Mouse (Mus musculus): ENCODE measurements around the gene Auts2. TPM values are rescaled to one million over a fixed set of nuclear protein-coding genes. Genes with fewer than 3 reads are reported as not detected.

The Auts2 gene
- polyA plus RNA-seq, 1 experiment from 2014 or later = 74.1 TPM

DNA sequence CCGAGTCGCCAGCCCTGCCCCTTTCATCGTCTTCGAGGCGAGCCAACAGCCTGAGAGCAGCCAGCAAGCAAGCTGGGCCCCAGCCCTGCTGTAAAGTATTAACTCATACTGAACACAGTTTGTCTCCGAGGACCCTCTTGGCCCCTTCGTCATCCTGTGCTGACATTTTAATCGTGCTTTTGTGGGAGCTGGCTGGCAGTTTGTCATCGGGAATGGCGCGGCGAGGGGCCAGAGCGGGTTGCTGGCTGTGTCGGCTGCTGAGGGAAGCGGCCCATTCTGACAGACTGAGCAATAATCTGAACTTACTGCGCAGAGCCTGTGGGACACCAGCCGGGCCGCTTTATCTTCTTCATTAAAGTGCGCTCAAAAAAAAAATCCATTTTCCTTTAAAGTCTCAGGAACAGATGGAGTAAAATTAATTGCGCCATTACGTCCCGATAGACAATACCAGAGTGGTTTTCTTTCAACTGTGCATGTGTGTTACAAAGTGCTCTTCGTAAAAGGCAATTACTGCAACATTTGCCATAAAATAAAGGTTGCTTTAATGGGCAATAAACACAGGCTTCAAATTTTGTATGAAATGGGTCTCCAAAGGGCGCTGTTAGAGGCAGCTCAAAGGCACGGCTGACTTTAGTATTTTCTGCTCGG is 957.3 kb downstream of the Auts2 start:
- 4% methylated on average over 26 of the region's 26 CpGs for WGBS
- Histone ChIP-seq H3K27me3 (replicated peaks) (peaks cover 28% of the 10 kb centered on the region), H3K9ac (no peak overlapping the region)

DNA sequence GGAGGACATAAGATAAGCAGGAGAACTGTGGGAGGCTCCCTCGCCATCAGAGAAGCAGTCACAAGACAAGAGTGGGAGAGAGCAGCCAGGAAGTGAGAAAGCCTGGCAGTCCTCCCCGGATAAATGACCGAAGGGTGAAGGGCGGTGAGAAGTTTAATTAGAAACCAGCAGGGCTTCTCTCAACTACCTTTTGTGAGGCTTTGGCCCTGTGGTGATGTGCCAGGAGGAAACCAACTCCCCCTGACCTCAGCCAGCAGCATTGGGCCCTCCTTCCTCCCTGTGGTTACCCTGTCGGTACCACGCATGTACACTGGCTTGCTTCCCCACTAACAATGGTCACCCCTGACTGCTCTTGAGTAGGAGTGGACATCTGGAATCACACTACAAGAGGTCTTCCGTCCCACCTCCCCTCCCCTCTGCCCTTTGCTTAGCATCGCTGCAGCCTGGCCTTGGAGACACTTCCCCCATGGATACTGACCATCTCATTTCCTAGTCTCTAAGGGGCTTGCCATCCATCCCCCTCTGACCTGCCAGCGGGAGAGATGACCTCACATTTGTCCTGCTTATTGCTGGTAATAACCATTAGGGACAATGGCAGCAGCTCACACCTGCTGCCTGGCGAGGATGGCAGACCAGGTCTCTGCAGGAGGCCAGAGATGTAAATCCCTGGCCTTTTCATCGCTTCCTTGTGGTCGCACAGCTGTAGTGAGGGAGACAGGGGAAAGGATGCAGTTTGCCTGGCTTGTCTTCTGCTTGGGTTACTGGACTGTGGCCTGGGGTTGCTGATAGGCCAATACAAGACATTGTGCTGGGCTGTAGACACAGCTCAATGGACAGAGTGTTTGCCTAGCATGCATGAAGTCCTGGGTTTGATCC is 958.6 kb downstream of the Auts2 start:
- Histone ChIP-seq H3K4me1 (peaks cover 68% of the 10 kb centered on the region), H3K27me3 (replicated peaks) (peaks cover 30% of the 10 kb centered on the region), H3K4me2 (replicated peaks) (peak overlapping the region; percentile 49), H3K9ac (no peak overlapping the region), H3K27ac (peak overlapping the region; percentile 29; the same call in 1 of the 2 replicates), H3K9me3 (no peaks in the 10 kb centered on the region), H3K4me3 (no peak overlapping the region), H3K36me3 (no peaks in the 10 kb centered on the region)
- ATAC-seq (ENCODE audit: low FRiP score, low read depth) = no peak
- WGBS = 9% methylated on average over 12 of the region's 12 CpGs

More for the DNA sequence above, 957.3 kb downstream of the Auts2 start:
- H3K9me3 ChIP-seq = no peaks in the 10 kb centered on the region
- H3K4me2 ChIP-seq (replicated peaks) = peak overlapping the region; percentile 49
- H3K27ac ChIP-seq = peak overlapping the region; percentile 57; the same call in 1 of the 2 replicates
- no peaks in the 10 kb centered on the region for H3K36me3 ChIP-seq
- H3K4me3 ChIP-seq = no peak overlapping the region
- ATAC-seq (ENCODE audit: low FRiP score, low read depth) = peak; percentile 84
- H3K4me1 ChIP-seq = peaks cover 59% of the 10 kb centered on the region

DNA sequence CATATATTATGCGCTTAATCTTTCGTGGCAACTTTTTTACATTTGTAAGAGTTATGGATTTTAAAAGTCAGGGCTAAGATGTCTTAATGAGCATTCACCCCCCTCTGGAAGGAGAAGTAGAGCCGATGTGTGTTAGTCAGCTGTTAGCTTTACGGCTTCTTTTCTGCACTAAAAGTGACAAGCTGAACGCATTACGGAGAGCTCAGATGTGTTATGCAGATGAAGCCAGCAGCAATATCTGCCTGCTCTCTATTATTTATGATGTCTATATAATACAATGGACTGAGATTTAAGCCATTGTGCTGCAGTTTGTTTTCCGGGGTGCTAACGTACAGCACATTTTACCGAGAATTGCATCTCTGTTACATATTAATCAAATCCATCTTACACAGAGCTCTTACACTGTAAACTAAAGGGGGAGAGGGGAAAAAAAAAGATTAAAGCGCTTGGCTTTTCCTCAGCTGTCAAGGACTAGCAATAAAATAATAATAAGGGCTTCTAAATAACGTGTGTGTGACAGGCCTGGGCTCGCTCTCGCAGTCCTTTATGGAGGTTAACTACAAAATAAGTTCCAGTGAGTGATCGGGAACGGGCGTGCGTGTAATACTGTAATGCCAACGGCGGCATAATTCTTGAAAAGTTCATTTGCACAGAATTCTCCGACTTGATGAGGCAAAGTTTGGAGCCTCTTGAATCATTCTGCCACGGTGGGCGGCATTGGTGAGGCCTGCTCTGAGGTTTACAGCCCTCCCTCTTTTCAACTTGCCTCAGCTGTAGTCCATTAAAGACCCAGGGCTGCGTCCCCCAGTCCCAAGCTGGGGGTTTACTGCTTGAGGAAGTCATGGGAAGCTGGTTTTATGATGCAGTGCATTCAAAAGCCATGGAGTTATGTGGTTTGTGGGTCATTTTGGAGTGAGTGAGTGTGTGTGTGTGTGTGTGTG is 961.8 kb downstream of the Auts2 start:
- peak overlapping the region; percentile 23 for H3K4me2 ChIP-seq (replicated peaks)
- no peaks in the 10 kb centered on the region for H3K9me3 ChIP-seq
- no peaks in the 10 kb centered on the region for H3K36me3 ChIP-seq
- H3K4me1 ChIP-seq = peaks cover 60% of the 10 kb centered on the region
- H3K9ac ChIP-seq = no peak overlapping the region
- WGBS = 15% methylated on average over 23 of the region's 23 CpGs
- no peak overlapping the region for H3K4me3 ChIP-seq
- no peak overlapping the region for H3K27ac ChIP-seq
- H3K27me3 ChIP-seq (replicated peaks) = peaks cover 15% of the 10 kb centered on the region
- ATAC-seq (ENCODE audit: low FRiP score, low read depth) = 0 out of 2 replicates have a peak, but pooled peaks have one; percentile 14

DNA sequence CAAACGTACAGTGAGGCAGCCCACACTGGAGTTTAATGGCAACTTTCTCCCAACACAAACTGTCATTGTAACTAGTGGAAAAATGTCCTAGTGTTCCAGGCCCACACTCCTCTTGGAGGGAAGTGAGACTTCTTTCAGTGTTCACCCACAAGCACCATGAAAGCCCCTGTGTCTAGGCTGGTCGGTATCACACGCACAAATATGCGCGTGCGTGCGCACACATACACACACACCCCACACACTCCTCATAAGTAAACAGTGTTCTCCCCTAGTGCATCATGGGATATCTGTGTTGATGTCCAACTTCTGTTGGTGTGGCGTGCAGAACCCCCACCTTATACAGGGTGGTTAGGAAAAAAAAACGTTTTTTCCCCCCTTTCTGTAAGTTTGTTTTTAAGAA is 964.4 kb downstream of the Auts2 start:
- H3K36me3 ChIP-seq = no peaks in the 10 kb centered on the region
- H3K27ac ChIP-seq = no peak overlapping the region
- peaks cover 12% of the 10 kb centered on the region for H3K27me3 ChIP-seq (replicated peaks)
- 88% methylated on average over 9 of the region's 9 CpGs for whole genome bisulfite sequencing
- H3K9ac ChIP-seq = no peak overlapping the region
- H3K4me1 ChIP-seq = peaks cover 60% of the 10 kb centered on the region
- no peaks in the 10 kb centered on the region for H3K9me3 ChIP-seq
- ATAC-seq (ENCODE audit: low FRiP score, low read depth) = no peak
- H3K4me2 ChIP-seq (replicated peaks) = no peak overlapping the region
- no peak overlapping the region for H3K4me3 ChIP-seq

DNA sequence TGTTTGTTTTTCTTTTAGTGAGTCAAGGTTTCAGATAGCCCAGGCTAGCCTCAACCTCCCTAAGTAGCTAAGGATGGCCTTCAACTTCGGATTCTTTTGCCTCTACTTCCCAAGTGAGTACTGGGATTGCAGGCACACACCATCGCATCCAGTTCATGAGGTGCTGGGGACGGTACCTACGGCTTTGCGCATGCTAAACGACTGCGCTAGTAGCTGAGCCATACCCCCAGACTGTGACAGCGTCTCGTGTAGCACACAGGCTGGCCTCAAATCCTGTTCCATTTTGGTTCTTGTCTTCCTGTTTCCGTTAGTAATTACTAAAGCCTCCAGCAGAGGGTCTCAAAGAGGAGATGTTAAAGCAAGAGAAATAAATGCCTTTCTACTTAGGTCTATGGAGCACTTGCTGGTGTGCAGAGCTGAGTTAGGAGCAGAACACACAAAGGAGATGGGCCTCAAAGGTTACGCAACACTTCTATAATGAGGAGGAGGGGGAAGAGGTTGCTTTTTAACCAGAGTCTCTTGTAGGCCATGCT is 967.3 kb downstream of the Auts2 start:
- no peak overlapping the region for H3K27ac ChIP-seq
- no peak overlapping the region for H3K4me3 ChIP-seq
- H3K9ac ChIP-seq = no peak overlapping the region
- WGBS = 49% methylated on average over 11 of the region's 11 CpGs
- no peaks in the 10 kb centered on the region for H3K9me3 ChIP-seq
- peaks cover 9% of the 10 kb centered on the region for H3K27me3 ChIP-seq (replicated peaks)
- no peaks in the 10 kb centered on the region for H3K36me3 ChIP-seq
- no peak for ATAC-seq (ENCODE audit: low FRiP score, low read depth)
- peaks cover 39% of the 10 kb centered on the region for H3K4me1 ChIP-seq
- peak overlapping the region; percentile 40; the same call in 1 of the 2 replicates for H3K4me2 ChIP-seq (replicated peaks)

DNA sequence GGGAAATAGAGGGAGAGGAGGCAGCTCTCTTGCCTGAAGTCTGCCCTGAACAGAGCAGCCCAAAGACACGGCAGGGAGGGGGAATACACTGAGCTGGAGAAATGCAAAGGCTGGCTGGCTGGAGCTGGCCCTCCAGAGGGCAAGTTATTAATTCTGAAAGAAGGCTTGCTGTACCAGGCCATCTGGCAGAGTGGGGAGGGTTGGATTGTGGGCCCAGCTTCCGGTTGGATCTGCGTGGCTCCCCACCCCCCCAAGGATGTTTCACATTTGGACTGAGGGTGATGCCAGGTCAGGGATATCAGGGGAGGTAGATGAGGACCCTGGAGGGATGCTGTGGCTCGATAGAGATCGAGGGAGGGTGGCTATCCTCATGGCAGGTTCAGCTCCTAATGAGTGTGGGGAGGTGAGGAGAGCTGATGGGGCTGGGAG is 968.0 kb downstream of the Auts2 start:
- Histone ChIP-seq H3K4me2 (replicated peaks) (peak overlapping the region; percentile 40), H3K27me3 (replicated peaks) (peaks cover 11% of the 10 kb centered on the region), H3K4me3 (no peak overlapping the region), H3K9me3 (no peaks in the 10 kb centered on the region), H3K36me3 (no peaks in the 10 kb centered on the region), H3K4me1 (peaks cover 32% of the 10 kb centered on the region), H3K9ac (no peak overlapping the region), H3K27ac (no peak overlapping the region)
- WGBS = 17% methylated on average over 5 of the region's 5 CpGs
- ATAC-seq (ENCODE audit: low FRiP score, low read depth) = peak; percentile 78

DNA sequence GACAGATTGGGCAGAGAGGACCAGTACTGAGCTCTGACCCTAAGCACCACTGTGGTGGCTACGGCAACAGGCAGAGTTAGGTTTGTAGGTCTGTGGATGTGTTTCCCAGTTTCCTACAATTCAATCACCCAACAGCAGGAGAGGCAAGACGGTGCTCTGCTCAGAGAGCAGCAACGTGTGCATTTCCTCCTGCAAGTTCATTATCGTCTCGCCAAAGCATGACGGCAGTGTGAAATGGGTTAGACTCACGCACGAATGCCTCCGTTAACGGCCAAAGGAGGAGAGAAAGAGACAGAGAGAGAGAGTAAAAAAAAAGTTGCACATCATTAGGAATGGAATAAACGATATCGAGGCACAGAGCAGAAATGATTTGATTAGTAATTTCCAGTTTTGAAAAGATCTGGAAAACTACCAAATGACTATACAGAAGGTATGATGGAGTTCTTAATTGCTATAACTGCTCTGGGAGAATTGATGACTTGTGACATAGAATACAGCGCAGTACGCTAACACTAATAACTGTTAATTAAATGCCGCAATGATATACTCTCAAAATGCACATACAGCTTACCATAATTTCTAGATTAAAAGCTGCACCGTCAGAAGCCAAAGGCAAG is 968.6 kb downstream of the Auts2 start:
- Histone ChIP-seq H3K4me1 (peaks cover 30% of the 10 kb centered on the region), H3K27me3 (replicated peaks) (peaks cover 7% of the 10 kb centered on the region), H3K4me2 (replicated peaks) (peak overlapping the region; percentile 40), H3K4me3 (no peak overlapping the region), H3K27ac (no peak overlapping the region), H3K36me3 (no peaks in the 10 kb centered on the region), H3K9me3 (no peaks in the 10 kb centered on the region), H3K9ac (no peak overlapping the region)
- ATAC-seq (ENCODE audit: low FRiP score, low read depth) = peak; percentile 27; the same call in 1 of the 2 replicates
- WGBS = 34% methylated on average over 16 of the region's 16 CpGs

DNA sequence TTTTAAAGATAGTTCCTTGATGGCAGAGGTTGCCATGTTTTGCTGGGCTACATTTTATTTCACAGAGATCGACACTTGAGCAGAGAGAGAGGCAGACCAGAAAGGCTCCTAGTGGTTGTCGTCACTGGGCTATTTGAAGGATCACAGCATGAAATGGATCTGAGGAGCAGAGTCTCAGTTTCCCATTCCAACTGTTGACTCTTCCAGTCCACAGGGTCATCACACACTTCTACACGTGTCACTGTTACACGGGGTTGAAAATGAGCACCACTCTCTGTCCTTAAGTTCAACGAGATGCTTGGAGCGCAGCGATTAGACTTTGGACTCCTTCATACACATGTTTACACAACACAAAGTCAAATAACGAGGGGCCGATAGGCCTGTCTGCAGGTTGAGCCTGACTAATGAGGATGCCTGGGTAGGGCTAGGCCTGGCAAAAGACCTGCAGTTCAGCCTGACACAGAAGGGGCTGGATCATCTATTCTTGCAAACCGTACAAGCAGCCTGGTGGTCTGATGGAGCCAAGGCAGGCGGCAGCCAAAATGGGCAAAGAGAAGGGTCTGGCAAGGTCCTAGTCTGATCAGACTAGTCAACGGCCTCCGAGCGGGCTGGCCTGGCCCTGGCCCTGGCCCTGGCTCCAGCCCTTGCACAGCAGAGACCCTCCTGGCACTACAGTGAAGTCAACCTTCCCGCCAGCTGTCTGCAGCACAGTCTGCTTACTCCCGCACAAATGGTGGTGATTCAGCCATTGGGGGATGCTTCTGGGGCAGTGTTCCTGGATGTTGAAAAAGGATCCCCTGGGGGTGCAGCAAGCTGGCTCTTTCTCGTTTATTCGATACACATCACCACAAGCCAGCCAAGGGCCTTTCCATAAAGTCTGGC is 969.6 kb downstream of the Auts2 start:
- H3K36me3 ChIP-seq = no peaks in the 10 kb centered on the region
- H3K4me2 ChIP-seq (replicated peaks) = peak overlapping the region; percentile 40
- ATAC-seq (ENCODE audit: low FRiP score, low read depth) = no peak; the same call in 1 of the 2 replicates
- no peaks in the 10 kb centered on the region for H3K9me3 ChIP-seq
- no peak overlapping the region for H3K9ac ChIP-seq
- WGBS = 78% methylated on average over 18 of the region's 18 CpGs
- peaks cover 30% of the 10 kb centered on the region for H3K4me1 ChIP-seq
- H3K4me3 ChIP-seq = no peak overlapping the region
- no peak overlapping the region for H3K27ac ChIP-seq
- H3K27me3 ChIP-seq (replicated peaks) = peaks cover 3% of the 10 kb centered on the region; the same call in 1 of the 2 replicates

DNA sequence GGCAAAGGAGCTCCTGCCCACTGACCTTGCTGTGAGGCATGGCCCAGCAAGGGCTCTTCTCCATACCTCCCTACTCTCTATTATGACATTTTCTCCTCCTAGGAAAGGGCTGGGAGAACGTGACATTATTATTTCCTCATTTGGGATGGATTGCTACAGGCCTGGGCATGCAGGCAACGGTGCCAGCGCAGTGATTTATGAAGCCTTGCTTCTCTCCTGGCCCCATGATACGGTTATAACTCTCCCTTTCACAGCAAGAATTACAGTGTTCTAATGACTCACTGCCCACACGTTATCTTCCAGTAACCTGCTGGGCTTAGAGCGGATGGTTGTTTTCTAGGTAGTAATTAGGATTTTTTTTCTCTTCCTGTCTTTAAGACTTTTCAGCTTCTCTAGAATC is 977.1 kb downstream of the Auts2 start:
- H3K4me1 ChIP-seq = peaks cover 13% of the 10 kb centered on the region; the same call in 1 of the 2 replicates
- no peak overlapping the region for H3K4me3 ChIP-seq
- no peaks in the 10 kb centered on the region for H3K36me3 ChIP-seq
- 32% methylated on average over 6 of the region's 6 CpGs for WGBS
- no peaks in the 10 kb centered on the region for H3K9me3 ChIP-seq
- peaks cover 9% of the 10 kb centered on the region; the same call in 1 of the 2 replicates for H3K27me3 ChIP-seq (replicated peaks)
- no peak overlapping the region for H3K27ac ChIP-seq
- ATAC-seq (ENCODE audit: low FRiP score, low read depth) = 0 out of 2 replicates have a peak, but pooled peaks have one; percentile 37
- no peak overlapping the region for H3K4me2 ChIP-seq (replicated peaks)
- no peak overlapping the region for H3K9ac ChIP-seq

DNA sequence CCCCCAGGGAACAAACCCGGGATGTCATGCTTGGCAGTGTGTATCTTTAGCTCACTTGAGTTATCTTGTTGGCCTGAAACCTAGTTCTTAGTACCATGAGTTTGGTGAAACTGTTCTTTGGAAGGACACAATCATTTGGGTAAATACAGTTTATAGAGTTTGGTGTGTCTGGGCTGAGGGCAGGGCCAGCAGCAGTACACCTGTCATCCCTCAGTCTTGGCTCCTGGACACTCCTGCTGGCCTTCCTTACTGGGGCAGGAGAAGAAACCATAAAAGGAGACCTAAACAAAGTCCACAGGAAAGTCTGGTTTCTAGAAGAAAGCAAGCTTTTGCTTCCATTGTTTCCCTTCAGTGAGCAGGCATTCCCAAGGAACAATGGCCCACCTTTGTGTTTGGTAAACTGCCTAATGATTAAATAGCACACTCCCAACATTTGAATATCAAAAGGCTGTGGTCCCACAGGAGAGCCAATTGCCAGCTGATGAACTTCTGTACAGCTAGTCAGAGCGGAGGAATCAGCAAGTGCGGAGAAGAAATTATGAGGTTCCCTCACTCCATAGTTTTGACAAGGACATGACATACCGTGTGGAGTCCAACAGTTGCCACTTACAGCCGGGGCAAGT is 979.4 kb downstream of the Auts2 start:
- Histone ChIP-seq H3K27me3 (replicated peaks) (peaks cover 6% of the 10 kb centered on the region; the same call in 1 of the 2 replicates), H3K4me3 (no peak overlapping the region), H3K9me3 (no peaks in the 10 kb centered on the region), H3K36me3 (no peaks in the 10 kb centered on the region), H3K4me2 (replicated peaks) (no peak overlapping the region), H3K9ac (no peak overlapping the region), H3K4me1 (peaks cover 13% of the 10 kb centered on the region; the same call in 1 of the 2 replicates), H3K27ac (no peak overlapping the region)
- no peak for ATAC-seq (ENCODE audit: low FRiP score, low read depth)
- WGBS = 60% methylated on average over 5 of the region's 5 CpGs

All from neural tube, embryonic 12.5 days (tissue).